Mouse (Mus musculus): ENCODE measurements around the gene Lrrc7. TPM values are rescaled to one million over a fixed set of nuclear protein-coding genes. Genes with fewer than 3 reads are reported as not detected.

Lrrc7 gene
- polyA plus RNA-seq, 2 experiments: 1.0 to 1.5 TPM

DNA sequence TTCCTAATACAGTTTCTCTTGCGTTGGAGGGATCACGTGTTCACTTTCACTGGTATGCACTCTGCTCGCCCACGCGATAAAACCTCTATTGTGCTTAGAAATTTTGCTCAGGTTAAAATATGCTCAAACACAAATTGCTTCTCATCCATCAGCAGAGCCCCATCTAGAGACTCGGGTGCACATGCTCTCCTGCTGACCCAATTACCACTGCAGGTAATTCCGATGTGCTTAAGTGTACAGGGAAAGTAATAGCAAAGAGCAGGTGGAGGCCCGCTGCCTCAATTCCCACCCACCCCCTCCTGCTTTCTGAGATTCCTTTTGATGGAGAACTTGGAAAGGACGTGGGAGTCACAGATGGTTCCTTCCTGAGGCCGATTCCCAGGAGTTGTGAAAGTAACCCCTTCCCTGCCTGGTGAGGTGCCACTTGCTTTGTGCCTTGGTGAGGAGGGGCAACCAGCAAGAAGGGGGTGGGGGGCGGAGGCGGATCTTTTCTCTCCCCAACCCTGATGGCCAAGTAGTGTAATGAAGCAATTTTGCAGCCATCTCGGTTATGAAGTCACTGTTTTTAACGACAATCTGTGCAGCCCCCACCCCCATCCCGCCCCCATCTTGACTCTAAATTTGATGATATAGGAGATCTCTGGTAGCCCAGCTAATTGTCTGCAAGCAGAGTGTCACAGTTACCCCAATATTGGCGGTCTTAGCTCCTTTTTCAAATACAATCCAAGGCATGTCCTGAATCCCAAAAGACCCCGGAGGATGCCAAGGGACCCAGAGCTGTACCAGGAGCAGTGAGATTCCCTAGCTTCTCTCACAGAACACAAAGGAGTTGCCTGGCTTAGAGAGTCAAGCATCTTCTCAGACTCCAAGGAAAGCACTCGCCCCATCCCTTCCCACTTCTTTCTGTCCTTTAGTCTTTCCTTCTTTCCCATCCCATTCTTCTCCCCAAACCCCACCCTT lies 2.0 kb downstream of the Lrrc7 start:
- Histone ChIP-seq H3K27ac (replicated peaks; ENCODE audit: low read depth, low read length) (no peak overlapping the region), H3K4me3 (replicated peaks; ENCODE audit: low read length) (peak overlapping the region; percentile 54), H3K9me3 (ENCODE audit: control insufficient read depth, low read length) (no peaks in the 10 kb centered on the region), H3K27me3 (ENCODE audit: control insufficient read depth, insufficient read depth, low read length) (peaks cover 44% of the 10 kb centered on the region), H3K4me2 (replicated peaks; ENCODE audit: low read depth, low read length, severe bottlenecking) (peak overlapping the region; percentile 96), H3K9ac (ENCODE audit: low read depth, low read length, severe bottlenecking) (no peak overlapping the region), H3K36me3 (ENCODE audit: control insufficient read depth, insufficient read depth, low read length) (no peaks in the 10 kb centered on the region), H3K4me1 (ENCODE audit: control insufficient read depth, insufficient read depth, low read length) (peaks cover 17% of the 10 kb centered on the region)
- no peak for DNase-seq (ENCODE audit: low spot score)
- 4% methylated on average over 18 of the region's 18 CpGs for WGBS
- TF ChIP-seq POLR2A (IDR thresholded peaks at IDR 0.05; ENCODE audit: borderline replicate concordance, extremely low read depth, insufficient read depth, insufficient read length): no peak
- no peak for ATAC-seq (ENCODE audit: low FRiP score, low read depth)

DNA sequence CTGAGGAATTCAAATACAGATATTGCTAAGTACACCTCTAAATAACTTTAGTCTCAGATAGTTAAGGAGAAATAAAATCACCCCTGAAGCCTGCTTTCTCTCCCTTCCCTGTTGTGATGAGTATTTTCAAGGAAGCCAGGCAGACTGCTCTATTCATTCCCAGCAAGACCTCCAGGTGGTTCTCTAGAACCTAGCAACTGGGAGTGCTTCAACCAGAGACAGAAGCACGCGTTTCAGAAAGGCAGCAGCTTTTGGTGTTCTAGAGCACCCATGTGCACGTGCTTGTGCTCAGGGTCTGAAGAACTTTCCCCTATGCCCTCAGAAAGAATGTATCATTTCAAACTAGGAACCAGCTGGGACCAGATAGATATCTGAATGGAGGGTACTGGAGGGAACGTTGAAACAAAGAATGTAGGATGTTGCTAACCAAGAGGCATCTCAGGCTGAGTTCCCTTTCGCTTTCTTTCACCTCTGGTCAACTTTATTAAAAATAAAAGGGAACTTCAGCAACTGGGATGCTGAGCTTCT lies 2.8 kb downstream of the Lrrc7 start:
- Histone ChIP-seq H3K9me3 (ENCODE audit: control insufficient read depth, low read length) (no peaks in the 10 kb centered on the region), H3K27ac (replicated peaks; ENCODE audit: low read depth, low read length) (no peak overlapping the region), H3K4me2 (replicated peaks; ENCODE audit: low read depth, low read length, severe bottlenecking) (peak overlapping the region; percentile 96), H3K36me3 (ENCODE audit: control insufficient read depth, insufficient read depth, low read length) (no peaks in the 10 kb centered on the region), H3K27me3 (ENCODE audit: control insufficient read depth, insufficient read depth, low read length) (peaks cover 44% of the 10 kb centered on the region), H3K9ac (ENCODE audit: low read depth, low read length, severe bottlenecking) (no peak overlapping the region), H3K4me1 (ENCODE audit: control insufficient read depth, insufficient read depth, low read length) (peaks cover 17% of the 10 kb centered on the region), H3K4me3 (replicated peaks; ENCODE audit: low read length) (peak overlapping the region; percentile 54)
- DNase-seq (ENCODE audit: low spot score) (no peak), ATAC-seq (ENCODE audit: low FRiP score, low read depth) (no peak)
- no peak for TF ChIP-seq POLR2A (IDR thresholded peaks at IDR 0.05; ENCODE audit: borderline replicate concordance, extremely low read depth, insufficient read depth, insufficient read length)
- WGBS: 8% methylated on average over 5 of the region's 5 CpGs

DNA sequence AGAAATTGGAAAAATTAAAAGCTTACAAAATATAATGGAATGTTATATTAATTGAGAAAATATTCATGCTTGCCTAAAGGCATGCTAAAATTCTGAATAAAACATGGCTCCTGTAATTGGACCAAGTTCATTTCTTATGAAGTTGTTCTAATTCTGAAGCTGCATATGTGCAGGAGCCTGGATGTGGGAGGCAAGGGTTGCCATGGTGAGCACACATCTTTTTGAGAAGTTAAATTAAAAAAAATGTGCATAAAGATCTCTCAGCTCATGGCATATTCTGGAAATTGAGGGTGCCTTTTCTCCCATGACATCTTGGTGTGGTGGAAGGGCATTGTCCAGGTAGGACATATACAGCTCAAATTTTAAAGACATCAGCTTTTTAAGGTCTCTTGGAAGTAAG lies 3.4 kb downstream of the Lrrc7 start:
- Histone ChIP-seq H3K4me3 (replicated peaks; ENCODE audit: low read length) (no peak overlapping the region), H3K4me2 (replicated peaks; ENCODE audit: low read depth, low read length, severe bottlenecking) (no peak overlapping the region), H3K27me3 (ENCODE audit: control insufficient read depth, insufficient read depth, low read length) (peaks cover 44% of the 10 kb centered on the region), H3K9ac (ENCODE audit: low read depth, low read length, severe bottlenecking) (no peak overlapping the region), H3K27ac (replicated peaks; ENCODE audit: low read depth, low read length) (no peak overlapping the region), H3K4me1 (ENCODE audit: control insufficient read depth, insufficient read depth, low read length) (peaks cover 17% of the 10 kb centered on the region), H3K9me3 (ENCODE audit: control insufficient read depth, low read length) (no peaks in the 10 kb centered on the region), H3K36me3 (ENCODE audit: control insufficient read depth, insufficient read depth, low read length) (no peaks in the 10 kb centered on the region)
- no peak for ATAC-seq (ENCODE audit: low FRiP score, low read depth)
- TF ChIP-seq POLR2A (IDR thresholded peaks at IDR 0.05; ENCODE audit: borderline replicate concordance, extremely low read depth, insufficient read depth, insufficient read length): no peak
- DNase-seq (ENCODE audit: low spot score): no peak

DNA sequence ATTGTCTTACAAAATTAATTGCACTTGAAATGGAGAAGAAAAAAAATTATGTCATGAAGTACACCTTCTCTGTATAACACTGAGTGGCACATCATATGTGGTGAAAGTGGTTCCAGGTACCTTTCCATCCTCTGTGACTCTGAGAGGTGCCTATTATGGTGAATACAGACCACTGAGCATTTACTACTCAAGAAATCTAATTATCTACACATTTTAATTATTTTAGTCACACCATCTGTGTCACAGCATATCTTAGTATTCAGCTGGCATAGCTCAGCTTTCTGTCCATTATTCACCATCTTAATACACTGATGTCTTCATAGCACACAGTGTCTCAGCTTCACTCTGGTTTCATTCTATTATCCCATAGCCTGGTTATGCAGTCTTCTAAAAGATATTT lies 7.7 kb downstream of the Lrrc7 start:
- Histone ChIP-seq H3K4me2 (replicated peaks; ENCODE audit: low read depth, low read length, severe bottlenecking) (no peak overlapping the region), H3K27me3 (ENCODE audit: control insufficient read depth, insufficient read depth, low read length) (peaks cover 8% of the 10 kb centered on the region; the same call in 1 of the 2 replicates), H3K4me1 (ENCODE audit: control insufficient read depth, insufficient read depth, low read length) (no peaks in the 10 kb centered on the region), H3K36me3 (ENCODE audit: control insufficient read depth, insufficient read depth, low read length) (no peaks in the 10 kb centered on the region), H3K27ac (replicated peaks; ENCODE audit: low read depth, low read length) (no peak overlapping the region), H3K9me3 (ENCODE audit: control insufficient read depth, low read length) (no peaks in the 10 kb centered on the region), H3K4me3 (replicated peaks; ENCODE audit: low read length) (no peak overlapping the region), H3K9ac (ENCODE audit: low read depth, low read length, severe bottlenecking) (no peak overlapping the region)
- ATAC-seq (ENCODE audit: low FRiP score, low read depth) (no peak), DNase-seq (ENCODE audit: low spot score) (no peak)
- no peak for TF ChIP-seq POLR2A (IDR thresholded peaks at IDR 0.05; ENCODE audit: borderline replicate concordance, extremely low read depth, insufficient read depth, insufficient read length)

DNA sequence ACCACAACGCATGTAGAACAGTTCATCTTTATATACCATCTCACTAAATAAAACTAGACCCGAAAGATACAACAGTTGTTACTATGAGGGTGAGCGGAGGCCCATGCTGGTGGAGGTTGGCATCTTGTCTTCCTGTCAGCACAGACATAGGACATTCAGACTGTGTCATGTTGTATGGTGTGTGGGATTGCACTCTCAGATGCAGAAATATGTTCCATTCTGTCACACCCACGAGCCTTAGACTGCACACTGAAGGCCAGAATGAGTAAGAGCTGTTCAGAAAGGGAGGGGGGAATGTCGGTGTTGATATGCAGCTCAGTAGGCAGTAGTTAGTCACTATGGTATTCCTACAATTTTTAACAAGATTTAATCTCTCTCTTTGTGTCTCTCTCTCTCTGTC lies 9.9 kb downstream of the Lrrc7 start:
- Histone ChIP-seq H3K36me3 (ENCODE audit: control insufficient read depth, insufficient read depth, low read length) (no peaks in the 10 kb centered on the region), H3K27ac (replicated peaks; ENCODE audit: low read depth, low read length) (no peak overlapping the region), H3K4me1 (ENCODE audit: control insufficient read depth, insufficient read depth, low read length) (no peaks in the 10 kb centered on the region), H3K9me3 (ENCODE audit: control insufficient read depth, low read length) (no peaks in the 10 kb centered on the region), H3K4me2 (replicated peaks; ENCODE audit: low read depth, low read length, severe bottlenecking) (no peak overlapping the region), H3K9ac (ENCODE audit: low read depth, low read length, severe bottlenecking) (no peak overlapping the region), H3K4me3 (replicated peaks; ENCODE audit: low read length) (no peak overlapping the region), H3K27me3 (ENCODE audit: control insufficient read depth, insufficient read depth, low read length) (no peaks in the 10 kb centered on the region)
- ATAC-seq (ENCODE audit: low FRiP score, low read depth) (no peak), DNase-seq (ENCODE audit: low spot score) (no peak)
- WGBS: 79% methylated on average over 5 of the region's 5 CpGs
- TF ChIP-seq POLR2A (IDR thresholded peaks at IDR 0.05; ENCODE audit: borderline replicate concordance, extremely low read depth, insufficient read depth, insufficient read length): no peak
